Mouse (Mus musculus) ES-E14 (cell line): ENCODE results near the gene Pik3c2g. TPM values are rescaled to one million over a fixed set of nuclear protein-coding genes. Genes with fewer than 3 reads are reported as not detected.

Experiments
- DNase-seq: peaks from one replicate; pipeline ENCODE4 v3.0.0-alpha.2; 2013; ENCODE audit warnings: low read depth, low spot score
- H3K27ac ChIP-seq: 2 replicates; pipeline ENCODE4 v1.5.1; 2012; ENCODE audit warnings: low read depth, mild to moderate bottlenecking, low read length, moderate library complexity, mixed read lengths; ENCODE audit not compliant: poor library complexity, insufficient read depth, severe bottlenecking
- H3K36me3 ChIP-seq: 2 replicates; pipeline ENCODE4 v1.6.1; 2012; ENCODE audit warnings: mild to moderate bottlenecking, low read length, moderate library complexity, mixed read lengths; ENCODE audit not compliant: control insufficient read depth, poor library complexity, insufficient read depth, severe bottlenecking
- H3K4me1 ChIP-seq, 2 experiments: fragments of 150-350 bp in 1 of 2; sonication (generic) in 1 of 2; 2 replicates each; pipeline ENCODE4 v1.6.1; 2012; ENCODE audit warnings: low read length in 2 of 2, mild to moderate bottlenecking in 1 of 2, mixed read lengths in 1 of 2; ENCODE audit not compliant: control insufficient read depth in 2 of 2, insufficient read depth in 2 of 2, poor library complexity in 1 of 2
- H3K4me3 ChIP-seq, 2 experiments: fragments of 150-350 bp in 1 of 2; sonication (generic) in 1 of 2; 2 replicates each; pipeline ENCODE4 v1.5.1; 2012; ENCODE audit warnings: low read length in 2 of 2, low read depth in 1 of 2, mild to moderate bottlenecking in 1 of 2, mixed read lengths in 1 of 2; ENCODE audit not compliant: insufficient read depth in 1 of 2, poor library complexity in 1 of 2, severe bottlenecking in 1 of 2
- H3K9ac ChIP-seq: 2 replicates; pipeline ENCODE4 v1.6.1; 2012; ENCODE audit warnings: low read depth, mild to moderate bottlenecking, low read length, mixed read lengths; ENCODE audit not compliant: poor library complexity, insufficient read depth, severe bottlenecking
- H3K9me3 ChIP-seq: fragments of 150-350 bp; sonication (generic); 2 replicates; pipeline ENCODE4 v1.6.1; 2012; ENCODE audit warnings: low read depth, mild to moderate bottlenecking, low read length; ENCODE audit not compliant: control insufficient read depth, insufficient read depth
- CHD2 ChIP-seq: IDR thresholded peaks from 2 replicates; pipeline ENCODE4 v1.6.1; 2014; ENCODE audit warnings: mild to moderate bottlenecking, low read depth, low read length, inconsistent platforms
- HCFC1 ChIP-seq: IDR thresholded peaks from 2 replicates; pipeline ENCODE4 v1.6.1; 2012; ENCODE audit warnings: low read length, inconsistent platforms, borderline replicate concordance; ENCODE audit not compliant: insufficient read depth
- MAFK ChIP-seq: IDR thresholded peaks from 2 replicates; pipeline ENCODE4 v1.6.1; 2014; ENCODE audit warnings: mild to moderate bottlenecking, low read depth, low read length, inconsistent platforms; ENCODE audit not compliant: insufficient read depth
- ZC3H11A ChIP-seq: IDR thresholded peaks from 2 replicates; pipeline ENCODE4 v1.6.1; 2012; ENCODE audit warnings: low read depth, mild to moderate bottlenecking, inconsistent platforms, low read length, borderline replicate concordance
- ZNF384 ChIP-seq: IDR thresholded peaks from 2 replicates; pipeline ENCODE4 v1.6.1; 2012; ENCODE audit warnings: low read depth, low read length, inconsistent platforms
- in situ Hi-C, 2 experiments: fragments of 600-800 bp; cut with MboI; formaldehyde crosslinking; loops; one replicate each; pipeline ENCODE4 v1.15.1; 2025; ENCODE audit warnings: low sequenced_read_pairs in 2 of 2, inconsistent platforms in 1 of 2; ENCODE audit not compliant: unreplicated experiment in 2 of 2
- total RNA-seq: library from RNA; depleted of rRNA; stranded (reverse); fragments of 300-350 nt; gene quantifications from 2 replicates; pipeline ENCODE4 v1.2.3, GENCODE M21; 2012

Pik3c2g gene
- total RNA-seq, 1 experiment, result not detected

GRCm38 (mm10) chr6:139618774-139619173 is 31.8 kb downstream of the Pik3c2g start:
- Histone ChIP-seq H3K9ac (no peak overlapping the region), H3K27ac (no peak overlapping the region), H3K9me3 (no peaks in the 10 kb centered on the region), H3K36me3 (no peaks in the 10 kb centered on the region), H3K4me3 (no peak overlapping the region), H3K4me1 (no peaks in the 10 kb centered on the region)
- in situ Hi-C loops, result no loop called here
- TF ChIP-seq CHD2 (no peak), MAFK (no peak), HCFC1 (no peak), ZC3H11A (no peak), ZNF384 (no peak)
- DNase-seq, result no peak

GRCm38 (mm10) chr6:139624756-139625155 is 37.7 kb downstream of the Pik3c2g start:
- H3K27ac ChIP-seq, result no peak overlapping the region
- in situ Hi-C loops, result no loop called here
- no peak for DNase-seq
- no peak overlapping the region for H3K9ac ChIP-seq
- TF ChIP-seq ZNF384, result no peak
- no peak for TF ChIP-seq CHD2
- no peak for TF ChIP-seq MAFK
- no peak for TF ChIP-seq ZC3H11A
- no peak for TF ChIP-seq HCFC1
- H3K4me3 ChIP-seq, result no peak overlapping the region
- no peaks in the 10 kb centered on the region for H3K4me1 ChIP-seq
- H3K9me3 ChIP-seq, result no peaks in the 10 kb centered on the region
- no peaks in the 10 kb centered on the region for H3K36me3 ChIP-seq

GRCm38 (mm10) chr6:139634561-139634960 is 47.5 kb downstream of the Pik3c2g start:
- H3K4me3 ChIP-seq, result no peak overlapping the region
- TF ChIP-seq ZNF384, result no peak
- TF ChIP-seq MAFK, result no peak
- TF ChIP-seq ZC3H11A, result no peak
- no peak for TF ChIP-seq CHD2
- no peak for TF ChIP-seq HCFC1
- no peaks in the 10 kb centered on the region for H3K9me3 ChIP-seq
- no peak overlapping the region for H3K9ac ChIP-seq
- H3K4me1 ChIP-seq, result no peaks in the 10 kb centered on the region
- no peak overlapping the region for H3K27ac ChIP-seq
- in situ Hi-C loops, result no loop called here
- H3K36me3 ChIP-seq, result no peaks in the 10 kb centered on the region
- no peak for DNase-seq

DNA sequence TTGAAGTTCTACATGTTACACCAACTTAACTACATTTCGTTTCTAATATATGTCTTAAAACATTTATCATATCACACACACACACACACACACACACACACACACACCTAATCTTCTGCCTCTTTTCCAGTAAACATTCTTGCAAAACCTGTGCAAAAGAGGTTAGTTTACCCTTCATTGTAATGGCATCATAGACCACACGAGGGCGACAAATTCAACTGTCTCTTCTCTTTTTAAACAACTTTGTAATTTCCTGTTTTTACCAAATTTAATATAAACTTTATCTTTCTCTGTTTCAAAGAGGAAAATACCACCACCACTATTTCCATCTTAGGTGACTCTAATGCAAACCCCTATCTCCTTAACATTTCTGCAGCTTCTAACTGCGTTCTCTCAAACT is 68.4 kb downstream of the Pik3c2g start:
- H3K4me3 ChIP-seq, result no peak overlapping the region
- no peaks in the 10 kb centered on the region for H3K9me3 ChIP-seq
- no peak overlapping the region for H3K9ac ChIP-seq
- no peak overlapping the region for H3K27ac ChIP-seq
- TF ChIP-seq HCFC1 (no peak), CHD2 (no peak), ZC3H11A (no peak), ZNF384 (no peak)
- DNase-seq, result peak; percentile 30
- in situ Hi-C loops, result no loop called here
- H3K36me3 ChIP-seq, result no peaks in the 10 kb centered on the region
- no peaks in the 10 kb centered on the region for H3K4me1 ChIP-seq

DNA sequence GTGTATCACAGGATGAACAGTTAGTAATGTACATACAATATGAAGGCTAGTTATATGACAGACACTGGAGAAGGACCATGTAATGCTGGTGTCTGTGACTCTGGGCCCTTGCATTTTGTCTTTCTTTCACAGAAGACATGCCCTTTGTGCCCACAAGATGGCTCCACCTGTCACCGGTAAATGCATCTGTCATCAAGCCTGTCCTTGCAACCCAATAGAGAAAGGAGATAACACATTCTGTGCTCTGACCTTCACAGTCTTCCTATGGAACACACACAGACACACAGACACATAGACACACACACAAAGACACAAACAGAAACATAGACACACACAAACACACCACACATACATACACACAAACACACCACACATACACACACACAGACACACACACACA is 75.4 kb downstream of the Pik3c2g start:
- in situ Hi-C loops, result no loop called here
- DNase-seq, result peak; percentile 22
- no peak overlapping the region for H3K9ac ChIP-seq
- no peak overlapping the region for H3K4me3 ChIP-seq
- H3K4me1 ChIP-seq, result no peaks in the 10 kb centered on the region
- TF ChIP-seq MAFK, result no peak
- no peak for TF ChIP-seq ZC3H11A
- TF ChIP-seq CHD2, result no peak
- no peak for TF ChIP-seq ZNF384
- TF ChIP-seq HCFC1, result no peak
- H3K36me3 ChIP-seq, result no peaks in the 10 kb centered on the region
- no peaks in the 10 kb centered on the region for H3K9me3 ChIP-seq
- no peak overlapping the region for H3K27ac ChIP-seq
